Mouse (Mus musculus) subcutaneous adipose tissue, adult 2 months (tissue): ENCODE results near the gene Gm14435. TPM values are rescaled to one million over a fixed set of nuclear protein-coding genes. Genes with fewer than 3 reads are reported as not detected.

Experiments used
- polyA plus RNA-seq: library from polyadenylated mRNA; depleted of rRNA; stranded (reverse); fragments of >200 nt; gene quantifications from 2 replicates; pipeline ENCODE4 v1.2.3, GENCODE M21; 2012; ENCODE audit warnings: low replicate concordance; rRNA removed

Gene Gm14435
- 0.52 and 0.81 TPM in 2 replicates for polyA plus RNA-seq

GRCm38 (mm10) chr2:176423294-176423693, at the start of gene Gm14435:
Gm14435 (plus strand) TSS chr2:176423594.

Other genes starting within 250 kb of the Gm14435 start
- gene 2210418O10Rik, start 197.0 kb upstream of the Gm14435 start, polyA plus RNA-seq = 0.14 and 0.60 TPM in 2 replicates
- gene Gm11009, start 104.1 kb upstream of the Gm14435 start, polyA plus RNA-seq = not detected in 2 replicates
- gene Gm14434, start 63.2 kb downstream of the Gm14435 start, polyA plus RNA-seq = 6.2 and 6.3 TPM in 2 replicates
- not detected in 2 replicates for gene Zfp967, start 97.5 kb downstream of the Gm14435 start, polyA plus RNA-seq
- gene Gm14308, start 212.8 kb downstream of the Gm14435 start, polyA plus RNA-seq = 5.1 and 10.2 TPM in 2 replicates
- gene Zfp973, start 246.9 kb downstream of the Gm14435 start, polyA plus RNA-seq = 5.4 and 5.7 TPM in 2 replicates